Mouse (Mus musculus) naive thymus-derived CD4-positive, alpha-beta T cell, adult 5 months (primary cell): Measurements from ENCODE around the gene Nhs. TPM values are rescaled to one million over a fixed set of nuclear protein-coding genes. Genes with fewer than 3 reads are reported as not detected.

ENCODE experiments used
- polyA plus RNA-seq: library from polyadenylated mRNA; unstranded; fragments of 100-300 nt; shearing (Covaris generic); gene quantifications from one replicate; pipeline ENCODE4 v1.2.1, GENCODE M21; 2017

The Nhs gene
- 0.06 TPM for polyA plus RNA-seq

GRCm38 (mm10) chrX:162159637-162160611, at the start of gene Nhs:
Gene Nhs (minus strand): TSS chrX:162159730.

